Mouse (Mus musculus) lung, embryonic 16.5 days (tissue): ENCODE data around the gene Slc36a3. TPM values are rescaled to one million over a fixed set of nuclear protein-coding genes. Genes with fewer than 3 reads are reported as not detected.

Experiments used
- ATAC-seq: fragments of 200-750 bp; cut with Nextera tagmentation; 2 replicates; pipeline ENCODE4 v1.8.0; 2017; ENCODE audit warnings: low read depth, mild to moderate bottlenecking, moderate library complexity
- H3K27ac ChIP-seq: fragments of 300-500 bp; sonication (generic); 2 replicates; pipeline ENCODE4 v1.5.1; 2014; ENCODE audit warnings: mild to moderate bottlenecking, control low read depth, low read length
- H3K27me3 ChIP-seq: fragments of 300-500 bp; sonication (generic); 2 replicates; pipeline ENCODE4 v1.6.1; 2014; ENCODE audit warnings: low read depth, low read length, mixed read lengths; ENCODE audit not compliant: control insufficient read depth, insufficient read depth
- H3K36me3 ChIP-seq: fragments of 300-500 bp; sonication (generic); 2 replicates; pipeline ENCODE4 v1.6.1; 2014; ENCODE audit warnings: low read length; ENCODE audit not compliant: control insufficient read depth, insufficient read depth
- H3K4me1 ChIP-seq: fragments of 300-500 bp; sonication (generic); replicated peaks from 2 replicates; pipeline ENCODE4 v1.6.1; 2014; ENCODE audit warnings: low read length, mixed read lengths; ENCODE audit not compliant: control insufficient read depth, insufficient read depth
- H3K4me2 ChIP-seq: fragments of 300-500 bp; sonication (generic); 2 replicates; pipeline ENCODE4 v1.6.1; 2014; ENCODE audit warnings: low read depth, low read length, control low read depth
- H3K4me3 ChIP-seq: fragments of 300-500 bp; sonication (generic); 2 replicates; pipeline ENCODE4 v1.5.1; 2014; ENCODE audit warnings: mild to moderate bottlenecking, low read length, control low read depth
- H3K9ac ChIP-seq: fragments of 300-500 bp; sonication (generic); 2 replicates; pipeline ENCODE4 v1.6.1; 2014; ENCODE audit warnings: low read length, control low read depth
- H3K9me3 ChIP-seq: fragments of 300-500 bp; sonication (generic); 2 replicates; pipeline ENCODE4 v1.6.1; 2016; ENCODE audit warnings: low read length; ENCODE audit not compliant: control insufficient read depth
- WGBS: fragments of 180-500 bp; shearing (Covaris S2); extraction: QIAGEN DNeasy Blood & Tissue Kit; methylation state at CpG from one replicate; pipeline ENCODE4 v1.1.7; 2014; 5-methylcytosine and 5-hydroxymethylcytosine counted together
- polyA plus RNA-seq: library from polyadenylated mRNA; unstranded; fragments of >200 nt; fragmentation: Nextera tagmentation; extraction: Ambion mirVana; gene quantifications from 2 replicates; pipeline ENCODE4 v1.2.1, GENCODE M21; 2015

The Slc36a3 gene
- polyA plus RNA-seq, 1 experiment from 2014 or later, result not detected

DNA sequence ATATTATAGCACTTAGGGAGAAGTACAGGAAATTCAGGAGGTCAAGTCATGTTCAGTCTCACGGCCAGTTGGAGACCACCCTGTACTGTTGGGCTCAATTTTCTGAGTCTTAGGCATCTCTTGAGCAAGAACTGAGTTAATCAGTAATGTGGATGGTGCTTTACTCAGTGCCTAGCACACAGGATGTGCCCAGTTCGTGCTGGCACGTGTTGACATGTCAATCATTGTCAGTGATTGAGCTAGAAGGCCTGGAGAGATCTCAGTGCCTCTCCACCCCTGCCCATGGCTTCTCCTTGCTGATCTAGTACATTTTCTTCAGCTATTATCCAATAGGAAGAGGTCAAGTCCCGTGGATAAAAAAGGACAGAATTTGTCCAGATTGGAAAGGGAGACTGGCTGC, 46.1 kb downstream of the Slc36a3 start:
- WGBS, result 55% methylated on average over 4 of the region's 4 CpGs
- ATAC-seq, result no peak

DNA sequence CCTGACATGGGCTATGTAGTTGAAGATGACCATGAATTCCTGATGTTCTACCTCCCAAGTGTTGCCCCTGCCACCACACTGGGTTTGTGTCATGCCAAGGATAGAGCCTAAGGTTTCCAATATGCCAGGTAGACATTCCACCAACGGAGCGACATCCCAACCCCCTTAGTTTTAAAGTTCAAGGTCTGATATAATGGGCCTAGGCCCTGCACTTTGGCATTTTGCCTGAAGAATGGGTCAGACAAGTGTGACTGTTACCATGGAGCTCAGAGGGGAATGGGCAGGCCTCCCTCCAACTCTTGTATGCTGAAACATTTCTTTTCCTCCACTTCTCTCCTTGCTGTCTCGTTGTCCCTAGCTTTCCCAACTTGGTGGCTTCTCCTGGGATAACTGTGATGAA, 48.3 kb downstream of the Slc36a3 start:
- H3K36me3 ChIP-seq, result no peaks in the 10 kb centered on the region
- no peak overlapping the region for H3K9ac ChIP-seq
- ATAC-seq, result no peak
- H3K27ac ChIP-seq, result no peak overlapping the region
- no peak overlapping the region for H3K4me3 ChIP-seq
- no peak overlapping the region for H3K4me2 ChIP-seq
- WGBS, result 74% methylated on average over 3 of the region's 3 CpGs
- H3K27me3 ChIP-seq, result no peaks in the 10 kb centered on the region
- no peaks in the 10 kb centered on the region for H3K4me1 ChIP-seq
- H3K9me3 ChIP-seq, result no peaks in the 10 kb centered on the region

More for the DNA sequence above, 46.1 kb downstream of the Slc36a3 start:
- Histone ChIP-seq H3K27ac (no peak overlapping the region), H3K4me2 (no peak overlapping the region), H3K4me3 (no peak overlapping the region), H3K9ac (no peak overlapping the region), H3K4me1 (no peaks in the 10 kb centered on the region), H3K27me3 (no peaks in the 10 kb centered on the region), H3K36me3 (no peaks in the 10 kb centered on the region), H3K9me3 (no peaks in the 10 kb centered on the region)

DNA sequence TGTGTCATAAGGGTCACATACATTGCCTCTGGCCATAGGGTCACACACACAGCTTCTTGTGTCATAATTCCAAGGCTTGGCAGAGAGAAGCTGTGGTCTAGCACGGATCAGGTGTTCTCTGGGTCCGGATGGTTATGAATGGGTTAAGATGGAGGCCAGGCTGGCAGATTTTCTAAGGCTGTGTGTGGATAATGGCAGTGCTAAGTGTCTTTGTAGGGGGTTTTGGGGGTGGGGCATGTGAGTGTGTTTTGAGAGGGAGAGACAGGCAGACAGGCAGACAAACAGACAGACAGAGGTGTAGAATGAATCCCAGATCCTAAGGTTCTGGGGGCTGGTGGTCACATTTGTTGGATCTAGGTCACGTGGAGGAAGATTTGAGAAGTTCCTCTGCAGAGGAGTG, 49.5 kb downstream of the Slc36a3 start:
- Histone ChIP-seq H3K27me3 (no peaks in the 10 kb centered on the region), H3K4me3 (no peak overlapping the region), H3K9me3 (no peaks in the 10 kb centered on the region), H3K4me1 (no peaks in the 10 kb centered on the region), H3K9ac (no peak overlapping the region), H3K27ac (no peak overlapping the region), H3K4me2 (no peak overlapping the region), H3K36me3 (no peaks in the 10 kb centered on the region)
- no peak for ATAC-seq
- 86% methylated on average over 3 of the region's 3 CpGs for WGBS

DNA sequence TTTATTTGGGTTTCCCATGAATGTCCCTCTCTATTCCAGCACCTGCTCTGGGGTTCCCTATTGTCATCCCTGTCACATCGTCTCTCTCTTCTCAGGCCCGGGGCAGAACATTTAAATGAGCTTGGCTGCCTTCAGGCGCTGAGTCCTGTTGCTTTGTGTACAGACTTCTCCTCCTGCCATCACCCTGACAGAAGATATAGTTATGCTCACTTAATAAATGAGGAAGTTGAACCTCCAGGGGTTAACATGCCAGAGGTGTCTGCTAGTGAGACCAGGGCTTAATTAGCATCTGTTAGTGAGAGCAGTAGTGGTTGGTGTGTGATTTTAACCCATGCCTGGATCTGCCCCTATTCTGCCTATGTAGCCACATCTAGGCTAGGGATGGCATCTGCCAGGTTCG, 51.6 kb downstream of the Slc36a3 start:
- H3K36me3 ChIP-seq, result no peaks in the 10 kb centered on the region
- no peak overlapping the region for H3K27ac ChIP-seq
- H3K9ac ChIP-seq, result no peak overlapping the region
- 0 out of 2 replicates have a peak, but pooled peaks cover 2% of the 10 kb centered on the region for H3K4me1 ChIP-seq
- no peak for ATAC-seq
- H3K9me3 ChIP-seq, result no peaks in the 10 kb centered on the region
- no peak overlapping the region for H3K4me2 ChIP-seq
- H3K27me3 ChIP-seq, result no peaks in the 10 kb centered on the region
- 74% methylated on average over 4 of the region's 4 CpGs for whole genome bisulfite sequencing
- no peak overlapping the region for H3K4me3 ChIP-seq

DNA sequence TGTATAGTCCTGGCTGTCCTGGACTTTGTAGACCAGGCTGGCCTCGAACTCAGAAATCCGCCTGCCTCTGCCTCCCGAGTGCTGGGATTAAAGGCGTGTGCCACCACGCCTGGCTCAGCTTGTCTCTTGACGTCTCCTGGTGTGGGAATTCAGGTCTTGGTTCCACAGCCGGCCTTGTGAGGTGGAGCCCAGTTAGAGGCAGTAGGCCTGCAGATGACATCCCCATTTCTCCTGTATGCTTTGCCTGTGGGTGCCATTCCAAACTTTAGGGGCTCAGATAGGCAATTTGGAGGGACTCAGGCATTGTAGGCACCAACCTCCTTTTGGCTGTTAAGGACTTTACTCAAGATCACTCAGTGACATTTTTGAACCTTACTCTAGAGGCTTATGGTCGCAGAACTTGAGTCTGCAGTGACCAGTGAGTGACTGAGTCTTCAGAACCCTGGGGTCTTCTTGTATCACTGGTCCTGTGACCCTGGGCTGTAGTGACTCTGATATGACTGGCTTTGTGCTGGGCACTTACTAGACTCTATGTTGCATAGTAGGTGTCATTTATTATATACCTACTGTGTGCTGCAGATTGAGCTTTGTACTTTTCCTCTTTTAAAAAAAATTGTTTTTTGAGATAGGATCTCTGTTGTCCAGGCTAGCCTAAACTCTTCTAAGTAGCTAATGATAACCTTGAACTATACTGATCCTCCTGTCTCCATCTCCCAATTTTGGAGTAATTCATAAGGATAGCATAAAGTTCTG, 52.3 kb downstream of the Slc36a3 start:
- 90% methylated on average over 8 of the region's 8 CpGs for whole genome bisulfite sequencing

DNA sequence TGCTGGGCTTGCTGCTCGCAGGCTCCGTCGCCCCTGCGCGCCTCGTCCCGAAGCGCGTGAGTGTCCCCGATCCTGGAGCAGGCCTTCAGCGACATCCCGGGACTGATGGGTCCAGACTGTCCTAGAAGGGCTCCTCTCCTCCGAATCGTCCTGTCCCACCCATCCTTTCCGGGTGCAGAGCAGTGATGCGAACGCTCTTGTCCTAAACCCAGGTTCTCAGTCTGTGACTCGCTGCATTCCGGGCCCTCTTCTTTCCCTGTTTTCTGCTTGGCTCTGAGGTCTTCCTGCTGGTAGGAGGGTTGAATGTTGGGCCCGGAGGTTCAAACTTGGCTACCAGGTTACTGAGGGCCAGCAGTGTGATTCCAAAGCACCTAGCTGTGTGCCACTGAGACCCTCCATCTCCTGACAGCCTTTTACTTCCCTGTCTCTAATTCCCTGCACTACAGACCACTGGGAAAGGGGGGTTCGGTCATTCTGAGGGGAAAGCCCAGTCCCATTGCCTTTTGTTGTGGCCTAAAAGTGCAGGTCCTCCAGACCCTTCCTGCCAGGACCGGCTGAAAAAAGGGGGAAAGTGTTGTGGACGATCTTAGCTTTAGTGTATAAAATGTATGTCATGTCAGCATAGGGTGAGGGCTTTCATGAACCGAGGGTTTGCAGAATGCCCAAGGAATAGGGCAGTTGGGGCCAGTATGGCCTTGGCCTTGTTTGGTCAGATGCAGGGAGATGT, 53.2 kb downstream of the Slc36a3 start:
- peak; percentile 1; the same call in 1 of the 2 replicates for ATAC-seq
- Histone ChIP-seq H3K27me3 (no peaks in the 10 kb centered on the region), H3K36me3 (no peaks in the 10 kb centered on the region), H3K4me2 (peak overlapping the region; percentile 60), H3K9me3 (no peaks in the 10 kb centered on the region), H3K4me1 (0 out of 2 replicates have a peak, but pooled peaks cover 2% of the 10 kb centered on the region), H3K9ac (peak overlapping the region; percentile 60), H3K4me3 (peak overlapping the region; percentile 52), H3K27ac (0 out of 2 replicates have a peak overlapping the region, but pooled peaks have one; percentile 0)
- 14% methylated on average over 24 of the region's 24 CpGs for WGBS

More for the DNA sequence above, 52.3 kb downstream of the Slc36a3 start:
- Histone ChIP-seq H3K4me2 (no peak overlapping the region), H3K4me1 (0 out of 2 replicates have a peak, but pooled peaks cover 2% of the 10 kb centered on the region), H3K4me3 (no peak overlapping the region), H3K36me3 (no peaks in the 10 kb centered on the region), H3K27ac (no peak overlapping the region), H3K27me3 (no peaks in the 10 kb centered on the region), H3K9me3 (no peaks in the 10 kb centered on the region), H3K9ac (no peak overlapping the region)
- no peak for ATAC-seq

DNA sequence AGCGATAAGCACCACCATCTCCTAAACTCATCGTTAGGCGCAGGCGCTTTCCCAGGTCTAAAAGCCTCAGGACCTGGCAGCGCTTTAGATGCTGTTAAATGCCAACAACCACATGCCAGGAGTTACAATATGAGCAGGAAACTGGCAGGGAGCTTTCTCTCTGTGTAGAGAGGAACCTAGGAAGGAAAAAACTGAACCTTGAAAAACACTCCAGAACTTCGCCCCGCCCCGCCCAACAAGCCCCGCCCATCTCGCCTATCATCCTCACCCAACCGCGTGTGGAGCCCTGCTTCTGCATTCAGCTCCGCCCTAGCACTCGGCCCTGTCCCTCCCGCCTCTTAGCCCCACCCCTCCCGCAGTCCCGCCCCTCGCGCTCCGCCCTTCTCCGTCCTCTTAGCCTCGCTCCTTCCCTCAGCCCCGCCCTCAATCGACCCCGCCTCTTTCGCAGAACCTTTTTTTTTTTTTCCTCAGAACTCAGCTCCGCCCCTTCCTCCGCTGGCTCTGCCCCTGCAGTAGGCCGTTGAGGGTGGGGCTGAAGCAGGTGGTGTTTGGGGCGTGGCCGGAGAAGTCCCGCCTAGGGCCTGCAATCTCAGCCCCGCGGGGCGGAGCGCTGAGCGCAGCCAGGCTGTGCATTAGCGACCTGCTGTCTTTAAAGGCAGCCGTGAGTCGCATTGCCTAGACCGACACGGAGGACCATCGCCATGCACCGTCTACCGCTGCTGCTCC, 53.9 kb downstream of the Slc36a3 start, which contains the start of gene Gm2a:
Gene Gm2a, plus strand, starts transcription at position 653 of the 726 bp plus-strand sequence.
- Histone ChIP-seq H3K27me3 (no peaks in the 10 kb centered on the region), H3K36me3 (no peaks in the 10 kb centered on the region), H3K27ac (peak within 1 kb of the TSS; percentile 85), H3K4me1 (0 out of 2 replicates have a peak, but pooled peaks cover 2% of the 10 kb centered on the region), H3K4me3 (peak within 1 kb of the TSS; percentile 52), H3K9ac (peak within 1 kb of the TSS; percentile 60), H3K9me3 (no peaks in the 10 kb centered on the region), H3K4me2 (peak within 1 kb of the TSS; percentile 60)
- peak; percentile 97 for ATAC-seq
- 2% methylated on average over 45 of the region's 45 CpGs for WGBS

DNA sequence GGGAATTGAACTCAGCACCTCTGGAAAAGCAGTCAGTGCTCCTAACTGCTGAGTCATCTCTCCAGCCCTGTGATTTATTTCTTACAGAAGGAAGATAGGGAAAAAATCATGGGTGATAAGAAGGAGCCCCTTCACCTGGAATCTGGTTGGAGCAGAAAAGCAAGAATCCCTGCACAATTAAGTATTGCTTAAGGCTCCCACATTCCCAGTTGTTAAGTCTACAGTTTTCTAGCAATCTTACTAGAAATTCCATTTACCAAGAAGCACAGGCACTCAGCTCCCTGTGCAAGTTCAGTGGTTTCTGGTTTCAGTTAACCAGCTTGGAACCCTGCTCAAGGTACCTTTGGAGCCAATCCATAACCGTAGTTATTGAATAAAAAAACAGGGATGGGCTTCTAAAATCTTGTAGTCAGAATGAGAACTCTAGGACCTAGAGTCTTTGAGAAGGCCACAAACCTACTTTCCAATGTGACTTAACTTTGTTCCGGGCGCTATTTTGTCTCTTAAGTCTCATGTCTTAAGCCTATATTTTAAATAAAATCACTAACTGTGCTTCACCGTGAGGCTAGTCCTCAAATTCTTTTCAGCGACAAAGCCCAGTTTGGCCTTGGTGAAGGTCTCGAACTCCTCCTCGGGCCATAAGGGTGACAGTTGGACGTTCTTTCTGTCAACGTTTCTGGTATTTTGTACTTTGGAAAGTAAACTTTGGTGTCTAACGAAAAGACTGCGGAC, 54.6 kb downstream of the Slc36a3 start:
- Histone ChIP-seq H3K4me3 (peak overlapping the region; percentile 38), H3K27me3 (no peaks in the 10 kb centered on the region), H3K36me3 (no peaks in the 10 kb centered on the region), H3K27ac (peak overlapping the region; percentile 85), H3K4me1 (0 out of 2 replicates have a peak, but pooled peaks cover 2% of the 10 kb centered on the region), H3K9ac (peak overlapping the region; percentile 56), H3K4me2 (peak overlapping the region; percentile 60), H3K9me3 (no peaks in the 10 kb centered on the region)
- ATAC-seq, result no peak
- 25% methylated on average over 11 of the region's 11 CpGs for WGBS
